Mouse (Mus musculus): Measurements from ENCODE around the gene Pdpr. TPM values are rescaled to one million over a fixed set of nuclear protein-coding genes. Genes with fewer than 3 reads are reported as not detected.
A peak's percentile ranks its signal among the peaks of the same experiment; 100 is the strongest.
"Not testable (repeated sequence)": the region's sequence is repeated elsewhere in the genome, so short reads cannot be mapped to it uniquely, and the experiment has no call there.

The Pdpr gene
- total RNA-seq, 2 experiments from 2014 or later = 42.0 to 56.4 TPM

- DNase-seq = peak; percentile 85
These were observed 4.3 kb upstream of the Pdpr start for GRCm38 (mm10) chr8:111090126-111090525.

- no peak for DNase-seq
These were observed 2.7 kb upstream of the Pdpr start for GRCm38 (mm10) chr8:111091706-111092105.

- not testable (repeated sequence) for DNase-seq
These were observed 2.1 kb upstream of the Pdpr start, which contains the start of gene Clec18a for GRCm38 (mm10) chr8:111092326-111092725. TSS of gene Clec18a (minus strand) at chr8:111092426.

- DNase-seq = peak; percentile 49
These were observed 381 bp downstream of the Pdpr start for GRCm38 (mm10) chr8:111094719-111095302.

GRCm38 (mm10) chr8:111114891-111115290, 20.5 kb downstream of the Pdpr start:
- no peak for DNase-seq

- DNase-seq = no peak
These were observed 25.1 kb downstream of the Pdpr start for GRCm38 (mm10) chr8:111119481-111119880.

GRCm38 (mm10) chr8:111130756-111131155, 36.3 kb downstream of the Pdpr start:
- no peak for DNase-seq

GRCm38 (mm10) chr8:111142521-111142920, 48.1 kb downstream of the Pdpr start:
- DNase-seq = no peak

GRCm38 (mm10) chr8:111144901-111145459, 50.5 kb downstream of the Pdpr start:
- DNase-seq = peak; percentile 45

GRCm38 (mm10) chr8:111145460-111146012, 51.1 kb downstream of the Pdpr start:
- DNase-seq = peak; percentile 98

GRCm38 (mm10) chr8:111155721-111156436, 61.4 kb downstream of the Pdpr start:
- DNase-seq = no peak

GRCm38 (mm10) chr8:111157617-111158016, 63.2 kb downstream of the Pdpr start:
- DNase-seq = peak; percentile 75

GRCm38 (mm10) chr8:111171661-111172060, 77.2 kb downstream of the Pdpr start:
- DNase-seq = no peak

GRCm38 (mm10) chr8:111185472-111185947, 91.1 kb downstream of the Pdpr start:
- peak; percentile 89 for DNase-seq

Other genes starting within 250 kb of the Pdpr start
- gene Cog4, start 248.0 kb upstream of the Pdpr start, total RNA-seq (2021) = 10 to 100 TPM; 75.3 to 89.4 TPM
- gene Sf3b3, start 247.8 kb upstream of the Pdpr start, total RNA-seq (2021) = 10 to 100 TPM; 61.0 to 74.0 TPM
- gene Fuk, start 192.1 kb upstream of the Pdpr start, total RNA-seq (2021) = 10 to 100 TPM in 1 of 2 experiments, 1 to 10 TPM in 1; 7.9 to 10.6 TPM
- 10 to 100 TPM; 23.6 to 26.6 TPM for gene St3gal2, start 174.7 kb upstream of the Pdpr start, total RNA-seq (2021)
- gene Ddx19a, start 96.8 kb upstream of the Pdpr start, total RNA-seq (2021) = 10 to 100 TPM; 47.6 to 50.1 TPM
- gene Ddx19b, start 62.9 kb upstream of the Pdpr start, total RNA-seq (2021) = 10 to 100 TPM; 12.6 to 13.0 TPM
- 10 to 100 TPM; 70.6 to 78.6 TPM for gene Aars, start 61.5 kb upstream of the Pdpr start, total RNA-seq (2021)
- not detected for gene Exosc6, start 38.3 kb upstream of the Pdpr start, total RNA-seq (2021)
- gene Clec18a, start 2.2 kb upstream of the Pdpr start, total RNA-seq (2021) = under 1 TPM in 1 of 2 experiments, not detected in 1; 0.15 TPM
- 10 to 100 TPM; 79.4 to 92.1 TPM for gene Glg1, start 164.6 kb downstream of the Pdpr start, total RNA-seq (2021)
- 10 to 100 TPM; 38.5 to 53.0 TPM for gene Rfwd3, start 205.6 kb downstream of the Pdpr start, total RNA-seq (2021)
- 10 to 100 TPM; 10.5 to 11.1 TPM for gene Mlkl, start 243.5 kb downstream of the Pdpr start, total RNA-seq (2021)

Data from adrenal gland, postnatal 10 days (tissue).